Mouse (Mus musculus) midbrain, postnatal 0 days (tissue): ENCODE results near the gene Thumpd3. TPM values are rescaled to one million over a fixed set of nuclear protein-coding genes. Genes with fewer than 3 reads are reported as not detected.

Experiments
- ATAC-seq: fragments of 200-750 bp; cut with Nextera tagmentation; 2 replicates; pipeline ENCODE4 v1.8.0; 2017; ENCODE audit warnings: moderate number of reproducible peaks, mild to moderate bottlenecking, moderate TSS enrichment, moderate library complexity; ENCODE audit not compliant: low FRiP score
- DNase-seq: peaks from one replicate; pipeline ENCODE4 v3.0.0-alpha.2; 2015; ENCODE audit warnings: low spot score
- H3K27ac ChIP-seq: fragments of 300-500 bp; sonication (generic); 2 replicates; pipeline ENCODE4 v1.5.1; 2014; ENCODE audit warnings: low read depth, mild to moderate bottlenecking, low read length, mixed read lengths
- H3K27me3 ChIP-seq: fragments of 300-500 bp; sonication (generic); 2 replicates; pipeline ENCODE4 v1.6.1; 2014; ENCODE audit warnings: low read length, control low read depth, mixed read lengths; ENCODE audit not compliant: insufficient read depth
- H3K36me3 ChIP-seq: fragments of 300-500 bp; sonication (generic); 2 replicates; pipeline ENCODE4 v1.6.1; 2014; ENCODE audit warnings: low read length, control low read depth, mixed read lengths; ENCODE audit not compliant: insufficient read depth
- H3K4me1 ChIP-seq: fragments of 300-500 bp; sonication (generic); 2 replicates; pipeline ENCODE4 v1.6.1; 2014; ENCODE audit warnings: mild to moderate bottlenecking, control low read depth, antibody characterized with exemption, low read length, mixed read lengths; ENCODE audit not compliant: insufficient read depth
- H3K4me2 ChIP-seq: fragments of 300-500 bp; sonication (generic); 2 replicates; pipeline ENCODE4 v1.6.1; 2014; ENCODE audit warnings: low read depth, mild to moderate bottlenecking, low read length, mixed read lengths; ENCODE audit not compliant: poor library complexity, severe bottlenecking
- H3K4me3 ChIP-seq: fragments of 300-500 bp; sonication (generic); 2 replicates; pipeline ENCODE4 v1.5.1; 2014; ENCODE audit warnings: low read depth, mild to moderate bottlenecking, low read length, moderate library complexity
- H3K9ac ChIP-seq: fragments of 300-500 bp; sonication (generic); replicated peaks from 2 replicates; pipeline ENCODE4 v1.6.1; 2014; ENCODE audit warnings: mild to moderate bottlenecking, low read length, moderate library complexity, mixed read lengths; ENCODE audit not compliant: poor library complexity, severe bottlenecking
- H3K9me3 ChIP-seq: fragments of 300-500 bp; sonication (generic); 2 replicates; pipeline ENCODE4 v1.6.1; 2016; ENCODE audit warnings: low read length, control low read depth
- CTCF ChIP-seq: IDR thresholded peaks from 2 replicates; pipeline ENCODE4 v1.5.1; 2016; ENCODE audit warnings: antibody characterized with exemption, mild to moderate bottlenecking
- WGBS: fragments of 180-500 bp; shearing (Covaris S2); extraction: QIAGEN DNeasy Blood & Tissue Kit; methylation state at CpG from one replicate; pipeline ENCODE4 v1.1.7; 2014; 5-methylcytosine and 5-hydroxymethylcytosine counted together
- polyA plus RNA-seq: library from polyadenylated mRNA; unstranded; fragments of >200 nt; fragmentation: Nextera tagmentation; extraction: Ambion mirVana; gene quantifications from 2 replicates; pipeline ENCODE4 v1.2.1, GENCODE M21; 2015
- total RNA-seq: library from RNA; depleted of rRNA; stranded (reverse); fragments of >200 nt; gene quantifications from 2 replicates; pipeline ENCODE4 v1.2.3, GENCODE M21; 2014

Thumpd3 gene
- total and polyA plus RNA-seq, 2 experiments from 2014 or later: 33.7 to 40.5 TPM

- no peaks in the 10 kb centered on the region for H3K9me3 ChIP-seq
- no peak for DNase-seq
- no peaks in the 10 kb centered on the region for H3K36me3 ChIP-seq
- H3K4me3 ChIP-seq: no peak overlapping the region
- TF ChIP-seq CTCF: no peak
- ATAC-seq: no peak
- H3K4me1 ChIP-seq: 0 out of 2 replicates have a peak, but pooled peaks cover 3% of the 10 kb centered on the region
- no peak overlapping the region for H3K27ac ChIP-seq
- H3K9ac ChIP-seq: no peak overlapping the region
- H3K27me3 ChIP-seq: no peaks in the 10 kb centered on the region
- 96% methylated on average over 2 of the region's 2 CpGs for WGBS
- H3K4me2 ChIP-seq: no peak overlapping the region
These were observed 5.7 kb upstream of the Thumpd3 start for GRCm38 (mm10) chr6:113040319-113040718.

DNA sequence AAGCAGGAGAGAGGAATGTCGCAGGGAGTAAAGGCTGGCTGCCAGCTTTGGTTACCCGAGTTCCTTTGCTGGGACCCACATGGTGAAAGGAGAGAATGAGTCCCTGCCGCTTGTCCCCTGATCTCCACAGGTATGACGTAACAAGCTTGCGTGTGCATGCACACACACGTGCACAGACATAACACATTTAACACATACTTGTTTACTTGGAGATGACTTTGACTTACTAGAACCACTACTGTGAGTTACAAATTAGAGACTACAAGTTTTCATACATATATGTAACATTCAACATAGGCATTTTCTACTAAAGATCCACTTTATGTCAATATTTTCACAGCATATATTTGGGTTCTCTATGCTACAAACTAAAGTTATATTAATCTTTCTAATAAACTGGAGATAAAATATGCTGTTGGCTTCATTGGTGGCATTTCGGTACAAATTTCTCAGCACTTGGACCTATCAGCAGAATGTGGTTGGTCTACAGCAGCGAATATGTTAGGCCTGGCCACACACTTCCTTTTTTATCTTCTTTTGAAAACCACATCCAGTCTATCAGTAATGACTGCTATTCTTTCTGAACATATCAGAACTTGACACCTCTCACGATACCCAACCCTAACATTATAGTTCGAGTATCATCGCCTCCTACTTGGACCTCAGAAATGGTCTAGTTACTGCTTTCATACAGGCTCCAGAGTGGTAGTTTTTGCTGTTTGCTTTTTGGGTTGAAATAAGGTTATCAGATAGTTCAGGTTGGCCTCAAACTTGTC, 4.6 kb upstream of the Thumpd3 start:
- DNase-seq: no peak
- WGBS: 87% methylated on average over 11 of the region's 11 CpGs

DNA sequence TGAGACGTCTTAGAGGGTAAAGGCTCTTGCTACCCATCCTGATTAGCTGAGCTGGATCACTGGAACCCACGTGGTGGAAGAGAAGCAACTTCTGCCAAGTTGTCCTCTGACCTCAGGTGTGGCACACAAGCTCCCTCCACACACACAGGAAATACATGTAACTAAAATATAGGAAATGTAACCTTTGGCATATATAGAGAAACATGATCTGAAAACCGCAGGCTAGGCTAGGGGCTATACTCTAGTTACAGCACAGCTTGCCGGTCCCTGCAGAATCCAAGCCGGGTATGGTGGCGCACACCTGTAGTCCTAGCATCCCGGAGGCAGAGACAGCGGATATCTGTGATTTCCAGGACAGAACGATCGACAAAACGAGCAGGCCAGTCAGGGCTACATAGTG, 450 bp upstream of the Thumpd3 start:
- no peak for TF ChIP-seq CTCF
- H3K9me3 ChIP-seq: no peaks in the 10 kb centered on the region
- peak overlapping the region; percentile 57 for H3K4me3 ChIP-seq
- peaks cover 4% of the 10 kb centered on the region for H3K36me3 ChIP-seq
- no peak for DNase-seq
- peak overlapping the region; percentile 81 for H3K9ac ChIP-seq
- H3K27ac ChIP-seq: peak overlapping the region; percentile 89
- H3K27me3 ChIP-seq: no peaks in the 10 kb centered on the region
- WGBS: under 1% methylated on average over 11 of the region's 11 CpGs
- H3K4me1 ChIP-seq: peaks cover 3% of the 10 kb centered on the region; the same call in 1 of the 2 replicates
- peak; percentile 41 for ATAC-seq
- peak overlapping the region; percentile 95 for H3K4me2 ChIP-seq

More for the DNA sequence above, 4.6 kb upstream of the Thumpd3 start:
- Histone ChIP-seq H3K27ac (no peak overlapping the region), H3K9ac (no peak overlapping the region), H3K4me2 (no peak overlapping the region), H3K4me3 (no peak overlapping the region), H3K4me1 (0 out of 2 replicates have a peak, but pooled peaks cover 3% of the 10 kb centered on the region), H3K27me3 (no peaks in the 10 kb centered on the region), H3K36me3 (no peaks in the 10 kb centered on the region), H3K9me3 (no peaks in the 10 kb centered on the region)
- TF ChIP-seq CTCF: no peak
- no peak for ATAC-seq

- Histone ChIP-seq H3K27me3 (no peaks in the 10 kb centered on the region), H3K27ac (no peak overlapping the region), H3K9ac (peak overlapping the region; percentile 52; the same call in 1 of the 2 replicates), H3K9me3 (no peaks in the 10 kb centered on the region), H3K4me1 (peaks cover 3% of the 10 kb centered on the region; the same call in 1 of the 2 replicates), H3K4me3 (peak overlapping the region; percentile 57), H3K36me3 (peaks cover 12% of the 10 kb centered on the region), H3K4me2 (peak overlapping the region; percentile 80)
- TF ChIP-seq CTCF: no peak
- no peak for DNase-seq
- no peak for ATAC-seq
- 70% methylated on average over 15 of the region's 15 CpGs for WGBS
These were observed 1.2 kb downstream of the Thumpd3 start for GRCm38 (mm10) chr6:113047016-113047746.

GRCm38 (mm10) chr6:113048371-113048770, 2.3 kb downstream of the Thumpd3 start:
- Histone ChIP-seq H3K36me3 (peaks cover 12% of the 10 kb centered on the region), H3K27me3 (no peaks in the 10 kb centered on the region), H3K9ac (no peak overlapping the region), H3K4me3 (no peak overlapping the region), H3K27ac (no peak overlapping the region), H3K4me1 (peaks cover 3% of the 10 kb centered on the region; the same call in 1 of the 2 replicates), H3K9me3 (no peaks in the 10 kb centered on the region), H3K4me2 (no peak overlapping the region)
- DNase-seq: no peak
- WGBS: 93% methylated on average over 2 of the region's 2 CpGs
- ATAC-seq: no peak
- TF ChIP-seq CTCF: no peak

- no peaks in the 10 kb centered on the region for H3K9me3 ChIP-seq
- no peak for ATAC-seq
- no peak overlapping the region for H3K27ac ChIP-seq
- H3K4me1 ChIP-seq: peaks cover 3% of the 10 kb centered on the region; the same call in 1 of the 2 replicates
- peaks cover 12% of the 10 kb centered on the region for H3K36me3 ChIP-seq
- no peak for TF ChIP-seq CTCF
- H3K4me3 ChIP-seq: no peak overlapping the region
- H3K9ac ChIP-seq: no peak overlapping the region
- no peaks in the 10 kb centered on the region for H3K27me3 ChIP-seq
- H3K4me2 ChIP-seq: no peak overlapping the region
- WGBS: 94% methylated on average over 3 of the region's 3 CpGs
- no peak for DNase-seq
These were observed 3.1 kb downstream of the Thumpd3 start for GRCm38 (mm10) chr6:113049159-113049558.
